Mouse (Mus musculus): ENCODE results near the gene Nt5c3.
A peak's percentile ranks its signal among the peaks of the same experiment; 100 is the strongest.
"Not testable (repeated sequence)": the region's sequence is repeated elsewhere in the genome, so short reads cannot be mapped to it uniquely, and the experiment has no call there.

Nt5c3 gene

DNA sequence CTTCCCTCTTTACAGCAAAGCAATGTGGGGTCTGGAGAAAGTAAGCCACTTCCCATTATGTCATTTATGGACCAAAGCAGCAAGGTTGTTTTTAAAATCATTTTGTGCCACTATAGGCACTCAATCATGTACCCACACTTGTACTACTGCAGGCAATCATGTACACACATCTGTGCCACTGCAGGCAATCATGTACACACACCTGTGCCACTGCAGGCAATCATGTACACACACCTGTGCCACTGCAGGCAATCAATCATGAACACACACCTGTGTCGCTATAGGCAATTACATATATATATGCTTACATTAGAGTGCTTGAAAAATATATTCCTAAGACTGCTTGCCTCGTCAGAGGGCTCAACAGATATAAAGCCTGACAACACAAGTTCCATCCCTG, 18.8 kb downstream of the Nt5c3 start:
- no peak for DNase-seq (ENCODE audit: low spot score in 2 of 2)

DNA sequence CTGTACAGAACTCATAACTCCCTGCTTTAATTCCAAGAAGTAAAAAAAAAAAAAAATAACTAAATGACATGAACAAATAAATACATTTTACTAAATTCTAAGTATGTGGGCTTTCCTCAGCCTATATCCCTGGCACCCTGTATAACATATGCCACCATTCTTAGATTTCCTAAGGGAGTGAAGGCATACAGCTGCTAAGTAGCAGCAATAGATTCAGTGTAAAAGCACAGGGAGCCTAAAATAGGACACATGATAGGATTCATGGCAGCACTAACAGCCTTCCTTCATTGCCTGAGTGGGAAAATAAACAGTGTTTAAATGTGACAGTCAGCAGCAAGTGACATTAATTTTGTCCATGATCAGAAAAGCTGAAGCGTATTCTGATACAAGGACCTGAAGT, 19.4 kb downstream of the Nt5c3 start:
- DNase-seq (ENCODE audit: low spot score in 2 of 2) = no peak

DNA sequence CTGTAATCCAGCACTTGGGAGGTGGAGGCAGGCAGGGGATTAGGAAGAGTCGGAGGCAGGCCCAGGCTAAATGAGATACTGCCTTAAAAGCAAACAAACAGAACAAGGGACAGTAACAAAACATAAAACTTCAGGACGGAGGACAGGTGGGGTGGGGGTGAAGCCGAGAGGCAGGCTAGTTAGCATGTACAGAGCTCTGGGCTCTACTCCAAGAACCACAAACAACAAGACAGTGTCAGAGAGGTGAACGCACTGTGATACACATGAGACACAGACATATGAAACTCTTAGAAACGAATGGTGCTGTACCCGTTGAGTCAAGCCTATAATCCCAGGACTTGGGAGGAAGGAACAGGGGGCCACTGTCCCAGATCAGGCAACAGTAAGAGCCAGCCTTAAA, 19.9 kb downstream of the Nt5c3 start:
- no peak for DNase-seq (ENCODE audit: low spot score in 2 of 2)

- DNase-seq (ENCODE audit: low spot score in 2 of 2) = no peak
Measured at GRCm38 (mm10) chr6:56902606-56903520, 20.9 kb downstream of the Nt5c3 start.

DNA sequence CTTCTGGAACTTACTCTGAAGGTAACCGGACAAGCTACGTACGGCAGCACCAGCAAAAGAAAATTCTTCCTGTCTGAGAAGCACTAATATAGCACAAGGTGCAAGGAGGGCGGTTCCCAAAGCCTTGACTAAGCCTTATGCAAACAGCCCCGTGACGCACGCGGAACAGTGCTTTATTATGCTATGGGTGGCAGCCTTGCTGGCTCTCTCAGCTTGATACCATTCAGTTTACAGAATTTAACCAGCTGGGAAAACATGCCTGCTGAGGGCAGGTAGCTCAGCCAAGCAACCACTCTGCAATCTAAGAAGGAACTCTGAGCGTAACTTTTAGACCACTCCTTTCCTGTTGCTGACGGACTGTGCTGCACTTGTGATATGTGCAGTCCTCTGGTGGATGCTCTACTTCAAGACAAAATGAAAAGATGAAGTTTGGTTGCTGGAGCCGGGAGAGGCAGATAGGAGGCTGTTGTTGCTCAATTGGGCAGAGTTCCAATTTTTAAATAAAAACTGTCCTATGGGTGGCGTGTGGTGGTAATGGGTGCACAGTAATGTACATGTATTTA, 21.8 kb downstream of the Nt5c3 start:
- DNase-seq (ENCODE audit: low spot score in 2 of 2) = no peak

- no peak for DNase-seq (ENCODE audit: low spot score in 2 of 2)
Measured at GRCm38 (mm10) chr6:56901336-56901735, 22.4 kb downstream of the Nt5c3 start.

- DNase-seq (ENCODE audit: low spot score in 2 of 2) = no peak
Measured at GRCm38 (mm10) chr6:56899601-56900000, 24.1 kb downstream of the Nt5c3 start.

- no peak for DNase-seq (ENCODE audit: low spot score in 2 of 2)
Measured at GRCm38 (mm10) chr6:56890762-56891161, 33.0 kb downstream of the Nt5c3 start.

DNA sequence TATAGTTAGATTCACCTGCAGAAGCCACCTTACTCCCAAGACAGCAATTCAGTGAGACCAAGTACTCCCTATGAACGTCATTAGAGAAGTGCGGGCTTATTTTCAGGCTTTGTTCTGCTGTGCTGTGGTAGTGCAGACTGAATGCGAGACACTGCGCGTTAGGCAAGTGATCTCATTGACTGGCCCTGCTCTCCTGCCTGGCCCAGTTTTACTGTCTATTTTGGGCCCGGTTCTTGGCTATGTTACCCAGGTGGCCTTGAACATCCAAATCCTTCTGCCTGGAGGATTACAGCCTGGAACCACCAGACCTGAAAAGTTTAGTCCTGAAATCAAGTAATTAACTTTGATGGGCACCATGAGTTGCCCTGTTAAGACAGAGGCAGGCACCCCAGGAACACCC, 35.2 kb downstream of the Nt5c3 start:
- DNase-seq (ENCODE audit: low spot score in 2 of 2) = no peak

DNA sequence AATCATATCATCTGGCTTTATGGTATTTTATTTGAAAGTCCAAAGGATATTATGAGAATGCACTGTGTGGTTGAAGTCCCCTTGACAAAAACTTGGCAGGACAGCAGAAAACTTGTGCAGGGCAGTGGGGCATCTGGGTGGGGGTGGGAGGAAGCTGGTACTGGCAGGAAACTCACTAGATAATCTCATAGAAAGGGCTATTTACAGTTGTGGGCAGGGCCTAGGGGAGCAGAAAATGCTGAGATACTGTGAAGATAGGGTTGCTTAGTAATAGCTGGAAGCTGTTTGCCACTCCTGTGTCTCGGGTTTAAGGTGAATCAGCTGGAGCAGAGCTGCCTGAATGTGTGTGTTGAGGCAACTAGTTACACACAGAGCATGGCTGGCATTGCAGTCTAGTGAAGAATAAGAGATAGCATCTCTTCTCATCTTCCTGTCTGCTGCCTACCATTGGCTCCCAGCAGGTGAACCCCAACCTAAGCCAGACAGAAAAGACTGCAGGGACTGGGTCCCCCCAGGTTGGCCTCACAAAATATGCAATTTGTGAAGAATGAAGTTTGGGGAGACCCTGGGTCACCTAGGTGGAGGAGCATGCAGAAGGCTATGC, 44.3 kb downstream of the Nt5c3 start:
- no peak for DNase-seq (ENCODE audit: low spot score in 2 of 2)

- no peak for DNase-seq (ENCODE audit: low spot score in 2 of 2)
Measured at GRCm38 (mm10) chr6:56877985-56878384, 45.7 kb downstream of the Nt5c3 start.

DNA sequence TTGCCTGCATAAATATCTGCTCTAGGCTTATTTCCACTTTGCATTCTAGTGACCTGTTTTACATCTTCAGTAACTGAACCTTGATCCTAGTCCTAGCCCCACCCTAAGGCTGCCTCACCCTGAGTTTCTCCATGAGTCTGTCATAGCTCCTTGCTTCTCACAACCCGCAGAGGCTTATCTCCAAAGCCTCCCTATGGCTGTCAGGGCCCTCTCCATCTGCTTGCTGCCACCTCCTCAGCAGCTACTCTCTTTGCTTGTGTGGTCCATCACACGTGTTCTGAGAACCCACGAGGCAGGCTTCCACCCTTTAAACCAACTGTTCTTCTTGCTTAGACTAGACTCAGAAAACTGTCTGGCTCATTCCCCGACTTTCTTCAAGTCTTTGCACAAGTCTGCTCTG, 46.9 kb downstream of the Nt5c3 start:
- peak in 1 of 2 experiments; percentile 20 for DNase-seq (ENCODE audit: low spot score in 2 of 2)

DNA sequence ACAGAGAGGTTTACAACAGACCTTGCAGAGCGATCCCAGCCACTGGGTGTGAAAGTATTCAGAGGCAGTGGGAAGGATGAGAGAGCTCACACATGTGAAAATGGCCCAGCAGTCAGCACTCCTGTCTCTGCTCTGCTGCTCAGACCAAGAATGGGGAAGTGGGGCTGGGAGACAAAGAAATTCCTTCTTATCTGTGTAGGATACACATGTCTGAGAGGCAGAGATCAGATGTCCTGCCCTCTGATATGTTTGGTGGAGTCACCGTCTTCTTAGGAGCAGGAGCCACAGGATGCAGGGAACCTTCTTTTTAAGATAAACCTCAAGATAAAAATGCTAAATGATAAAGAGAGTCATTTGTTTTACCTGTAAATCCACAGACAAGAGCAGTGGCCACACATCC, 53.7 kb downstream of the Nt5c3 start:
- no peak for DNase-seq (ENCODE audit: low spot score in 2 of 2)

DNA sequence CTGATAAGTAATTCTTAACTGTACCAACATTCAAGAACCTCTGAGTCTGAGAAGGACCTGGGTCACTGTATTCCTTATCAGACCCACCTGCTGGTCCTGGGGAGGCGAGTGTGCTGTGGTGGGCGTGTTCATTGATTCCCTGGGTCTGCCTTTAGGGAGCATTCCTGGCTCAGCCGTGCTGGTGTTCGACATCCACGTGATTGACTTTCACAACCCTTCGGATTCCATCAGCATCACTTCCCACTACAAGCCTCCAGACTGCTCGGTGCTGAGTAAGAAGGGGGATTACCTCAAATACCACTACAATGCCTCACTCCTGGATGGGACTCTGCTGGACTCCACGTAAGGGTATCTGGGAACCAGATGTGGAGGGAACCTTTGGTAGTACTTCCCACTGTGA, 55.2 kb downstream of the Nt5c3 start:
- no peak for DNase-seq (ENCODE audit: low spot score in 2 of 2)

DNA sequence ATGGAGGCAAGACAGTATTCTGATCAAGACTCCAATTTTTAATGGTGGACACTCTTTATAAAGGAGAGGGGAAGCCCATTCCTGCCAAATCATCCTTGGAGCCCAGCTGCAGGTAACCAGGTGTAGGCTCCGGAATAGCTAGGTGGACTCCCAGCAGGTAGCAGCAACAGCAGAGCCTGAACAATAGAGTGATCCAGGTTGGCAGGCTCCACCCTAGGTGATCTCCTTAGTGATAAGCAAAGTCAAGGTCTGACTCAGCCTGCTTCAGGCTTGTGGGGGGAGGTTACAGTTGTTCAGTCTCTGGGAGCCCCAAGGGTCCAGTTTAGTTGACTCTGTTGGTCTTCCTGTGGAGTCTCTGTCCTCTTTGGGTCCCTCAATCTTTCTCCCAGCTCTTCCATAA, 56.8 kb downstream of the Nt5c3 start:
- DNase-seq (ENCODE audit: low spot score in 2 of 2) = not testable (repeated sequence)

- DNase-seq (ENCODE audit: low spot score in 2 of 2) = no peak
Measured at GRCm38 (mm10) chr6:56860205-56860848, 63.4 kb downstream of the Nt5c3 start.

DNA sequence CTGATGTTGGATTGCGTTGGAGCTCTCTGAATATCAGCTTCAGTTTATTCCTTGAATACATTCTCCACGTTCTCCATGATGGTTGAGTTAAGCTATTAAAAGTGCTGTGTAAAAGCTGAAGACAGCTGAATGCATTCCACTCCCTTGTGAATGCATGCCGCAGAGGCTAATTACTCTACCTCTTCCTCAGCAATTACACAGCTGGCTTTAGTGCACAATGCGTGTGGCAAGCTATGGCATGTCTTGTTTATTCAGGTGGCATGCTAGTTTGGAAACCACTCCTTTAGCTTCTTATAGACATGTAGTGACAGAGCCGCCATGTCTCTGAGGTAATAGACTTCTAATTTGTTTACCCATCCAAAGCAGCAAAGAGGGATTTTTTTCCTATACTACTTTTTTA, 67.0 kb downstream of the Nt5c3 start:
- DNase-seq (ENCODE audit: low spot score in 2 of 2) = no peak

GRCm38 (mm10) chr6:56854803-56855202, 68.9 kb downstream of the Nt5c3 start:
- DNase-seq (ENCODE audit: low spot score in 2 of 2) = no peak

- no peak for DNase-seq (ENCODE audit: low spot score in 2 of 2)
Measured at GRCm38 (mm10) chr6:56850315-56850714, 73.4 kb downstream of the Nt5c3 start.

GRCm38 (mm10) chr6:56848974-56849373, 74.8 kb downstream of the Nt5c3 start:
- DNase-seq (ENCODE audit: low spot score in 2 of 2) = no peak

DNA sequence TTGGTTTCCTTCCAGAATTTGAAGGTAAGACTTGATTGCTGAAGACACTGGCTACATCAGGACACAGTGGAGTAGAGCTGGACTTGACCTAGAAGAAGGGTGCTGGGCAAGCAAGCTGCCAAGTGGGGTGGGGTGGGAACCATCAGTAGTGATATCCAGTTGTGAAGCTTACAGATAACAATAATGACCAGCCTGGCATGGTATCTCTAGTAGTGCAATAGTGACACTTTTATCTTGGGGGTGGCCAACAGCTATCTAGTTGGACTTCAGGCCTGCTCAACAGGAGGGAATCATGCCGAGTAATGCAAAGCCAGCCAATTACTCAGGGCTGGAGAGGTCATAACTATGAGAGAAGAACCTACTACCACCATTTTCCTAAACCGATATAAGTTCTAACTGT, 79.4 kb downstream of the Nt5c3 start:
- DNase-seq (ENCODE audit: low spot score in 2 of 2) = no peak

GRCm38 (mm10) chr6:56843229-56843628, 80.5 kb downstream of the Nt5c3 start:
- DNase-seq (ENCODE audit: low spot score in 2 of 2) = no peak

- no peak for DNase-seq (ENCODE audit: low spot score in 2 of 2)
Measured at GRCm38 (mm10) chr6:56837621-56838020, 86.1 kb downstream of the Nt5c3 start.
